Mouse (Mus musculus) c-Kit-positive CD71-positive TER-119-negative erythroid progenitor cells, embryonic 14.5 days (primary cell): ENCODE measurements around the gene Fntb.
A peak's percentile ranks its signal among the peaks of the same experiment; 100 is the strongest.

Experiments
- DNase-seq: peaks from one replicate; pipeline ENCODE4 v3.0.0-alpha.2; 2013; ENCODE audit warnings: low read depth

Gene Fntb

DNA sequence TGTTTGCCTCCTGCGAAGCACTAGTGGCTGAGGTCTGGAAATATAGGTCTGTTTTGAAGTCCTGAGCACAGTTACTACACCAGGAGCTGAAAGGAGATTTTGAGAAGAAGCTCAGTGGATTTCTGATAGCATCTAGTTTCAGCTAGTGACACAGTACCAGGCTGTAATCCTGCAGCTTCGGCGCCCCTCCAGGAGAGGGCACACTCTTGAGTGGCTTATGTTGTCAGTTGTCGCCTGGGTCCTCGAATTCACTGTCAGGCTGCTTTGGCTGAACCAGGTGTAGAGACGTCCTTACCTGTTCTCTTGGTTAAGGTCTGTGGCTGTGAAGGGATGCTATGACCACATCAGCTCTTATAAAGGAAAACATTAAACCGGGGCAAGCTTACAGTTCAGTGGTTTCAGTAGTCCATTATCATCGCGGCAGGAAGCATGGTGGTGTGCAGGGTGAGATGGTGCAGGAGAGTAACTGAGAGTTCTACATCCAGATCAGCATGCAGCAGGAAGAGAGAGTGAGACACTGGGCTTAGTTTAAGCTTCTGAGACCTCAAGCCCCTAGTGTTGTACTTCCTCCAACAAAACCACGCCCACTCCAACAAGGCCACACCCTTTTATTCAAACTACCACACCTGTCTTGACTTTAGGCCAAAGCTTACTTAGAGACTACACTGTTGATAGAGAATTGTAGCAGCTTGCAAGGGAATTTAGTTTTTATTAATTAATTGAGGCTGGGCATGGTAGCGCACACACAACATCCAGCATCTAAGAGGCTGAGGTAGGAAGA is 124.2 kb downstream of the Fntb start:
- no peak for DNase-seq

DNA sequence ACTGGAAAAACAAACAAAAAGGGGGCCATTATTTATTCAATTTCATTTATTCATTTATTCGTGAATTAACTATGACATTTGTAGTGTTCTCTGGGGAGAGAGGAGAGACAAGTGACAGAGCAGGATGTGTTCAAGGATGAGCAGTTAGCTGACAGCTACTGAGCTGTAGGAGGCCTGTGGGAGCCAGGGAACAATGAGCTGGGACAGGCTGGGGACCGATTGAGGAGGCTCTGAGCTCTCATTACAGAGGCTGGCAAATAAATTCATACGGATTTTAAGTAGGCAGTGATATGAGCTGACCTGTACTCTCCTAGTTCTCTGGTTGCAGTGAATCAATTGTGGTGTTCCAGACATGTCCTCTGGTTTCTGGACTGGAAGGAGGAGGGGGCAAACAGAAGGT is 125.8 kb downstream of the Fntb start:
- no peak for DNase-seq

DNA sequence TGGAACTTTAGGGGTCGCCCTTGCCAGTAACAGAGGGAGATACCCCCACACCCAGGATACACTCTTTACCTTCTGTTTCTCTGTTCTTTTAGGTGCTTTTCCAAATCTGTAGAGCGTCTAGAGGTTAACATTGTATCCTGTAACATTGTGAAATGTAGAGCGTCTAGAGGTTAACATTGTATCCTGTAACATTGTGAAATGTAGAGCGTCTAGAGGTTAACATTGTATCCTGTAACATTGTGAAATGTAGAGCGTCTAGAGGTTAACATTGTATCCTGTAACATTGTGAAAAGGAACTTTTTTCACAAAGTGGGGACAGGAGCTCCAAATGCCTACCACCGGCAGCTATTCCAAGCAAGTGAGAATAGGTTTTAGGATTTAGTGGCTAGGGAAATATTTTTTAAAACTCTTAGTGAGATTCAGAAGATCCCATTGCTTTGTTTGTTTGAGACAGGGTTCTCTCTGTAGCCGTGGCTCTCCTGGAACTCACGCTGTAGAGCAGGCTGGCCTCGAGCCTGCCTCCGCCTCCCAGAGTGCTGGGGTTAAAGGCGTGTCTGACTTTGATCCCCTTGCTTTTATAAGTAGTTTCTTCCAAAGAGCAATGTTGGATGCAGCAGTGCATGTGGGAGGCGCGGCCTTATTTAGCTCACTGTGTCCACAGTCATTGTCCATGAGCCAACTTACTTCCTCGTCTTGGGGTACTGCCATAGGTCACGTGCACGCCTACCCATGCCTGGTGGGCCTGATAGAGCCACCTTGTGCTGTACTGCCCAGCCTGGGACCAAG is 127.7 kb downstream of the Fntb start:
- no peak for DNase-seq

DNA sequence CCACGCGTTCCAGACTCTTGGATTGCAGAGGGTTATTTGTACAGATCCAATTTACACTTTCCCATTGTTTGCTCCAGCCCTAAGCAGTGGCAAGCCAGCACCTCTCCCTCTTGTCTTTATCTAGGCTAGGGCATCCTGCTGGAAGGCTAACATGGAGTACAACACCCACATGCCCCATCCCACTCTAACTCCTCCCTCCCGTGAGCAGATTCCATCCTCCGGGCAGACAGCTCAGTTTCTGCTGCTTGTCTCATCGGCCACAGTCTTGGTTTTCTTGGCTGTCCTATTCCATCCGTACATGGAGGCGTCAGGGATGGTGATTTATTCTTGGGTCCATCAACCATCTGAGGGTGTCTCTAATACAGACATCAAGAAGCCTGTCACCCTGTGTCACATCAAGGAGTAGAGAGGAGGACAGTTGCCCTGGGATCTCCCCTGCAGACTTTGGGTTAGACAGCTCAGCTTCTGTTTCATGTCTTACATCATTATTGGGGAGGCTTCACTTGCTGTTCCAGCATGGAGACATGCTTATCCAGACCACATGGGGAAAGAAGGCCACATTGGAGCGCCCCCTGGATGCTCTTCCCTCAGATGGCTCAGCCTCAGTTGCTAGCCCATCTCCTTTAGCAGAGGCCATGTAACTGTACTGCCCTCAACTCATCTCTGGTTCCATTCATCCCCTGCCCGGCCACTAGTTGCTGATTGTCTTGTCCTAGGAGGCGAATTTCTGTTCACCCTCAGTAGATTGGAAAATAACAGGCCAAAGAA is 129.6 kb downstream of the Fntb start:
- no peak for DNase-seq

DNA sequence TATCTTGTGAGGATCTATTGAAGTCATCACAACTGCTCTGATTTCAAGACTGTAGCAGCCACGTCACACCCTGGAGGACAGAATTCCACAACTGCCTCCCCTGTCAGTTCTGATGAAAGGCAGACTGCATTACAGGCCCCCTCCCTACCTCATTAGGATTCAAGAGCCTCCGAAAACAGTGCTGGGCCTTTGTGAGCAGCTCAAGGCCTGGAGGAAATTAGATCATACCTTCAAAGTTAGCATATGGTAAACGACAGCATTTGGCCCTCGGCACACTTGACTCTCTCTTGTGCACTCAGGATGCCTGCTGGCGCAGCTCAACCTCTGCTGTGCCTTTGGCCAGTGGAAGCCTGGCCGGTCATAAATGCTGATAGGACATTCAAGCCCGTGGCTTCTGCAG is 130.4 kb downstream of the Fntb start:
- DNase-seq = no peak

DNA sequence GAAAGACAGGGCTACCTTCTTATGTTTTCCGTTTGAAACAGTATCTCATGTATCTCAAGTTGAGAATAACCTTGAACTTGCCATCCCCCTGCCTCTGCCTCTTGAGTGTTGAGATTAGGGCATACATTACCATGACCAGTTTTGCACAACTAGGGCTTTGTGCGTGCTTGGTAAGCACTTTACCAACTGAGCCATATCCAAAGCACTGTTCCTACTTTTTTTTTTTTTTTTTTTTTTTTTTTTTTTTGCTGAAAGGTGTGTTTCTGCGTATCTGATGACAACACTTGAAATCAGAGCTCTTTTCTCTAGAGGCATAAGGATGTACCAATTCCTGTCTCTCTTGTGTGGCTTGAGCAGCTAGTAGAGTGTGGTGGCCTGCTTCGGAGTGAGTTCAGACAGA is 131.2 kb downstream of the Fntb start:
- DNase-seq = no peak

DNA sequence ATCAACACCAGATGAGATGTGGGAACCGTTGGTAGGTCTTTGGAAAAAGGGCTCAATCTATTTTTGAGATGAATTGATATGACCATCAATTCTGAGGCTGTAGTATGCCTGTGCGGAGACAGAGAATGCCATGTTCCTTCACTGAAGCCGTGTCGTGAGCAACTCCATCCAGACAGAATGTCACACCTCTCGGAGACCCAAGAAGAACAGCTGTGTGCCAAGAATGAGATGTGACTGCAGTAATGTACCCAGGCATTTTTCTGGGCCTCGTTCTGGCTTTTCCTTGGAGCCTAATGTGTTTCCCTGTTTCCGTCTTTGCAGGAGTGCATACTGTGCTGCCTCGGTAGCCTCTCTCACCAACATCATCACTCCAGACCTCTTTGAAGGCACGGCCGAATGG is 131.6 kb downstream of the Fntb start:
- no peak for DNase-seq

DNA sequence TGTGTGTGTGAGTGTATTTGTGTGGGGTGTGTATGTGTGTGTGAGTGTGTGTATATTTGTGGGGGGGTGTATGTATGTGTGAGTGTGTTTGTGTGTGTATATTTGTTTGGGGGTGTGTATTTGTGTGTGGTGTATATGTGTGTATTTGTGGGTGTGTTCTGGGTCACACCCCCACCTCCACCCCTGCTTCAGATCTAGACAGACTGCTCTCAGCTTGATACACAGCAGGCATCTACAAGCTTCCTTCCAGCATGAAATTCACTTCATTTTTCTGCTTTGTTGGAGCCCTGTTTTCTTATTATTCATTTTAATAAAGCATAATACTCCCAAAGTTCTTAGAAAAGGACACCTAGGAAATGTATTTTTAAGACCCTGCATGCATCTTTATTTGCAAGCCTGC is 132.8 kb downstream of the Fntb start:
- DNase-seq = no peak

DNA sequence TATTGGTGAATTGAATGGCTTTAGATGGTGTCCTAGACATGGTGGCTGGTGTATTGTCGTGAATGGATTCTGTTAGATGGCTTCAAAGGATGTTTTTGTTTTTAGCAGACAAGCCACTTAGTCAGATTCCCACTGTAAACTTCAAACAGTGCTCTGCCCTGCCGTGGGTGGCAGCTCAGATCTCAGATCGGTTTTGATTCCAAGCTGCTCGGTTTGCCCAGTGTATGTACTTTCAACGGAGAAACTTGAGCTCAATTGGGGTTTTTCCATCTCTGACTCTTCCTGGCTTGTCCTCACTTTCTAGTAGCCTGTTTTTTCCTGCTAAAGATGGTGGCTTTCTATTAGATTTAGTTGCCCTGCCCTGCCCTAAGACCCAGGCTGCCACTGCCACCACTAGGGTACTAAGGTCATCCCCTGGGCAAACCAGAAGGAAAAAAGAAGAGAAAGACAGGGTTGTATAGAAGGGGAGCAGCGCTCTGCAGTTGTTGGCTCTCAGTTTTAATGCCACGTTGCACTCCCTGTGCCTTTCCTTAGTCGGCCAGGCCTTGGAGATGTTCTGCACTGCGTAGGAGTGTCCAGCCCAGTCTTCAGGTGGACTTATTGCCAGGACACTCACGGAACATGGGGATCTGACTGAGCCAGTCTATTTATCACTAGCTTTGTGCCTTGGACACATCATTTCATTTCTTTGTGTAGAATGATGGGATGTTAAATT is 134.0 kb downstream of the Fntb start:
- DNase-seq = no peak

DNA sequence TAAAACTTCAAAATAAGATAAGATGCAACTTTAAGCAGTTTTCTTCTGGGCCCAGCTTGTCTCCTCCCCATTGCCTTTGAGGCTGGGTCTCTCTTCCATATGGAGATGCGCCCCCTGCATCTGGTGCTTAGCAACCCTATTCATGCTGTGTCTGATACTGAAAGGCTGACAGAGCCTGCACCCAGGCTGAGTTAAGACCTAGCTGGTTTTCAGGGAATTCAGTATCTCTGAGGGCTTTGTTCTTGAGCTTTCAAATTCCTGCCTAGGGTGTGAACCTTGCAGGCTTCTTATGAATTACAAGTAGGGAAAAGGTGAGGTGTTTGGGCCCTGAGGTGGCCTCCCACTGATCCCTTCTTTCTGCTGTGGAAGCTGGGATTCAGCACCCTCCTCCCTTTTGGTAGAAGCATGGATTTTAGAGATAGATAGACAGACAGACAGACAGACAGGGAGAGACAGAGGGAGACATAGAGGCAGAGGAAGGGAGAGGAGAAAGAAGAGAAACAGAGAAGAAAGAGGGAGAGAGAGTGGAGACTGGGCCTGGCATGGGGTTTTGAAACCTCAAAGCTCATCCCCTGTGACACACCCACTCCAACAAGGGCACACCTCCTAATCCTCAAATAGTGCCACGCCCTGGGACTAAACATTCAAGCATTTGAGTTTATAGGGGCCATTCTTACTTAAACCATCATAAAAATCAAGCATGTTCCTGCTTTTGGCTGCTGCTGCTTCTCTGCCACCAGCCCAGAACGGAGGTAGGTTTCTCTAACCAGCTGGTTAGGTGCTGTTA is 136.3 kb downstream of the Fntb start:
- DNase-seq = no peak

DNA sequence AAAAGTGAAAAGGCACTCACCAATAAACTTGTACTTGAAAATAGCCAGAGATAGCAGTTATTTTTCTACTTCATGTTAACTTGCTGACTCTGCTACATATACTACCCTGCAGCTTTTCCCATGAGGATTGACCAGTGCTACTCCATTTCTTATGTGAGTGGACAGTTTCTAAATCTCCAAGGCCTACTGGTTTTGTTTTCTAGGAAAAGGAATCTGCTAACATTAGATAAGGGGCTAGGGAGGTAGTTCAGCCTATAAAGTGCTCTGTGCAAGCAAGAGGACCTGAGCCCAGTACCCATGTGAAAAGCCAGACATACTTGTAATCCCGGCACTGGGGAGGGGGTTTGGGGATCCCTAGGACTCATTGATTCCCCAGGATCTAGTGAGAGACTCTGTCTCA is 140.9 kb downstream of the Fntb start:
- DNase-seq = no peak

DNA sequence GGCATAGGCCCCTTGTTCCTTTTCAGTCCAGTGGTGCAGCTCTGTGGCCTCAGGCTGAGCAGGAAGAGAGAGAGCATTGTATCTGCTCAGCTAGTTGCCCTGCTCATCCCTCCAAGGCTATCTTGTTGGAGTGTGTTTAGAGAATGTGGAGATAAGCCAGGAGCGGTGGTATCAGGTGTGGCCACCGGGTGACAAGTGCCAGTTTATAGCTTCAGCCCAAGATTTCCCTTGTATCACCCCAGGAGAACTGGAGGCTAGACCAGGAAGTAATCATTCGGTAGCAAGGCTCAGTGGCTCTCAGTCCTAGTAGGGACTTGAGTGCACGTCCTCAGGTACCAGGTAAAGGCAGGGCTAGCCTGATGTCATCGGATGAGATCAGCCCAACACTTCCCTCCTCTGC is 143.8 kb downstream of the Fntb start:
- DNase-seq = peak; percentile 76

DNA sequence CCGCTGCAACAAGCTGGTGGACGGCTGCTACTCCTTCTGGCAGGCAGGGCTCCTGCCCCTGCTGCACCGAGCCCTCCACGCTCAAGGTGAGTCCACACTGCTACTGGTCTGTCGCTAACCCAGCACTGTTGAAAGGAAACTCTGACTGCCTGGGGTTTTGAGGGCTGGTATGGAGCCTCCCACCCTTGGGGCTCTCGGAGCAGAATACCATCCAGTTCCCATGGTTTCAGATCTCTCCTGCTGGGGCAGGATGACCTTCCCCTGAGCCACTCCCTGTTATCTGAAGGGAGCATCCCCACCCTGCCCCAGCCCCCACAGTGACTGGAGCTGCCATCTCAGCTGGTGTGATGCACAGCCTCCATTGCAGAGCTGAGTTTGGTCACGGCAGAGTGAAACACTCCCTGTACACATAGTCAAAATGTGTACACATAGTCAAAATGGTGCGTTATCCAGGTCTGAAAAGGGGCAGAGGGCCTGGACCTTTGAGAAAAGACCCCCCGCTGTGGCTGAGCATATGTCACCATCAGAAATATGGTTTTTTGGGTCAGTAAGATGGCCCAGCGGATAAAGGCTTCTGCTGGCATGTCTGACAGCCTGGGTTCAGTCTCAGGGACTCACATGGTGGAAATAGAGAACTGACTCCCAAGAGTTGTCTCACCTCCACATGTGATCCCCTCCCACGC is 145.0 kb downstream of the Fntb start:
- peak; percentile 63 for DNase-seq

DNA sequence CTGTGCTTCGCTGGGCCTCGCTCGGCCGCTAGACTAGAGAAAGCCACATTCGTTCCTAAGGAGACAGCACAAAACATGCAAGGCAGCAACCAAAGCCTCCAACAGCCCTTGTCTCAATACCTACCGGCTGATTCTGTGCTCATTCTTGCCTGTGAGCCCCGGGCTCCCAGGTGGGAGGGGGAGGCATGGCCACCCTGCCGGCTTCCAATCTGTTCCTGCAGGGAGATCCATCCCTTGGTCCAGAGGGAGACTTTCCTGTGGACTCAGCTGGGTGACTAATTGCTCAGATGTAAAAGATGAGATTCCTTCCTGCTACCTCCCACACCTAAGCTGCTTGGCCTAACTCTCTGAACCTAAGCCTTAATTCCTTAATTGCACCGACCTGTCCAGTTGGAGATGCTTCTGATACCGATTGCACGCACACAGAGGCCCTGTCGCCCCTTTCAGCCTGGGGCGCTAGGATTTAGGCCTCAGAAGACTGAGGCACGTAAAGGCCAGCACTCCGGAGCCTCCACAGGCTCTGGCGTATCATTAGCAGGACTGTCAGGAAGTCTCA is 145.9 kb downstream of the Fntb start:
- DNase-seq = no peak

DNA sequence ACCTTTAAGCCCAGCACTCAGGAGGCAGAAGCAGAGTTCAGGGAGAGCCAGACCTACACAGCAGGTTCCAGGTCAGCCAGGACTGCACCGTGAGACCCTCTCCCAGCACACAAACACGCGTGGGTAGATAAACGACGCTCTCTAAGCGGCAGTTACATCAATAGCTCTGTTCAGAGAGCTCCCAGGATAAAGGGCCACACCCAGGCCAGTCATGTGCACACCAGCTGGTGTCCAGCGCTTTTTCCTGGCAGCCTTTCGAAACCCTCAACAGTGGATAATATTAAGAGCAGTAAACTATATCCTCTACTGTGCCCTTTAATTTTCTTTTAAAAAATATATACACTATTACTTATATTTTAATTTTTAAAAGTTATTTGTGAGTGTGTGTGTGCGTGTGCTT is 146.8 kb downstream of the Fntb start:
- DNase-seq = no peak

DNA sequence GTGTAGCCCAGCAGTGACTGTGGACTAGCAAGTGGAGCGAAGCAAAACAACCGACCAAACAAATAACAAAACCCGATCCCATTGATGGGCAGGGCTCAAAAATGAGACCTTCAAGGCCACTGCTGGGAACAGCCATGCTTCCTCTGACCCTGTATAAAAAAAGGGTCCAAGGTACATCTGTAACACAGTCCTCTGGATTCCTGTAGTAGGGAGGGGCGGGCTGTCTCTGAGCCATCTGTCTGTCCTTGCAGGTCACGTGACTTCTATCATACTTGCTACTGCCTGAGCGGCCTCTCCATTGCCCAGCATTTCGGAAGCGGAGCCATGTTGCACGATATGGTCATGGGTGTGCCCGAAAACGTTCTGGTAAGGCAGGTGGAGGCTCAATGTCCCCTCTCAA is 150.8 kb downstream of the Fntb start:
- DNase-seq = no peak

DNA sequence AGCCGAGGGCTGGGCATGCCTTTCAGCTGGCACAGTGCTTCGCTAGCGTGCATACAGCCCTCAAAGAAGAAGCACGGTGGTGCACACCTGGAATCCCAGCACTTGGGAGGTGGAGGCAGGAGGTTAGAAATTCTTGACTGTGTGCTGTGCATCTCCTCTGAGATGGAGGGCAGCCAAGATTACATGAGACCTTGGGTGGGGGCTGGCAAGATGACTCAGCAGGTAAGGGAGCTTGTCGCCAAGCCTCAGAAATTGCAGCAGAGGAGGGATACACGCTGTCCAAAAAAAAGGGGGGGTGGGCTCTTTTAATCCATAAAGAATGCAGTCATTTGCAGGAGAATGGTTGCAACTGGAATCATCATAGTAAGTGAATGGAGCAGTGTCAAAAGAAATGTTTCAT is 152.7 kb downstream of the Fntb start:
- no peak for DNase-seq

DNA sequence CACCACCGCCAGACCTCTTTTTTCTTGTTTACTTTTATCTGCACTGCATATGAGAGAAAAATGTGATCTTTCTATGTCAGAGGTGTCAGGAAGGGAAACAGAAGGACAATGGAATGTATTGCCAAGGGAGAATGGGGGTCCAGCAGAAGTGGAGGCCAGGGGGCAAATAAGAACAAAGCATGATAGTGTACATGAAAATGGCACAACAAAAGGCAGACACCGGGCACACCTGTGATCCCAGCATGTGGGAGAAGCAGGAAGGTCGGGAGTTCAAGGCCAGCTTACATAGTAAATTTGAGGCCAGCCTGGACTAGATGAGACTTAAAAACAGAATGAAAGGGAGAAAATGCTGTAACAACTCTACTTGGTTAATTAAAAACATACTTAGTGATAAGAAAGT is 153.5 kb downstream of the Fntb start:
- DNase-seq = no peak

DNA sequence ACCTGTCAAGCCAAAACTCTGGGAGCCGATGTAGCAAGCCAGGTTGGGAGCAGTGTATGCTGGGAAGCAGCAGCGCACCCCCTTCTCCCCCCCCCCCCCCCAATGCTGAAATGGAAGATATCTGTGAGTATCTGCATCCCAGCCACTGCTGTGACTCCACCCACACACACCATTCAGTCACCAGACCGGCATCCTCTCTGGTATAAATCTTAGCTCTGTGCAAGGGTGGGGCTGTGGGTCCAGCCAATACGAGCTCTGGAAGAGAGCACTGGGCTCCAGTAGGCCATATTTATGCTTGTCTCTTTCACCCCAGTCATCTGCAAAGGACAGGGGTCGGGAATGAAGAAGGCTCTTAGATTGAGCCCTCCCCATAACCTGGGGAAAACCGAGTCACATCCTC is 155.0 kb downstream of the Fntb start:
- no peak for DNase-seq

DNA sequence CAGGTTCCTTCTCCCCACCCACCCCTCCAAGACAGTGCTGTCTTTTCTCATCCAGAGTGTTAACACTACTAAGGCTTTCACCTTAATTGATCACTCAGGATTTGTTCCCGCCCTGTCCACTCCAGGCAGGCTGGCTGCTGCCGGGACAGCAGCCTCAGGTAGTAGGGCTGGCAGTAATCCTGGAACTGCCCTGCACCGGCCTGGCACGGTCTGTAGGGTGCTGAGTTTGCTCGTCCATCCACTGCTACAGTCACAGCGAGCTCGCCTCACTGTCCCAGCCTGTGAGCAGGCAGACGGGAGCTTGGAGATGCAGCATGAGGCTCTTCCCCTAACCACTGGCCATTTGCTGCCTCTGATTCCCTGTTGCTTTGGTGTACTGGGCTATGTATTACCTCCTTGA is 155.6 kb downstream of the Fntb start:
- DNase-seq = no peak

DNA sequence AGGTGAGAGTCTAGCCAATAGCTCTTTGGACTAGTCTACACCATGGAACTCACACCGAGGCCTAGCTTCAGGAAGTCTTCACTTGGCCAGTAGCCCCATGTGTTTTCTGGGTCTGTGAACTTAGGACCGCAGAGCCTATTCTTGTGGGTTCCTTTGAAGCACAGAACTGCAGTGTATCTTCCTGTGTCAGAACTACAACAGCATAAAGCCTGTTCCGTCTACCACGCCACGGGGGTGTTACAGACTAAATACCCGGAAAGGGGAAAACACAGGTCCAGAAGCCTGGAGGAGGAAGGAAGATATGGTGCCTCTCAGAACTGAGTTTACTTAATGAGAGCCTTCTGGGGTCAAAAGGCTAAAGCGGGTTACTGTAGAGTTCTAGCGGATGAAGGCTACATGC is 157.7 kb downstream of the Fntb start:
- no peak for DNase-seq
